Mouse (Mus musculus): Measurements from ENCODE around the gene Nfia. TPM values are rescaled to one million over a fixed set of nuclear protein-coding genes. Genes with fewer than 3 reads are reported as not detected.

Nfia gene
- total RNA-seq, 2 experiments from 2014 or later: 104 to 117 TPM

DNA sequence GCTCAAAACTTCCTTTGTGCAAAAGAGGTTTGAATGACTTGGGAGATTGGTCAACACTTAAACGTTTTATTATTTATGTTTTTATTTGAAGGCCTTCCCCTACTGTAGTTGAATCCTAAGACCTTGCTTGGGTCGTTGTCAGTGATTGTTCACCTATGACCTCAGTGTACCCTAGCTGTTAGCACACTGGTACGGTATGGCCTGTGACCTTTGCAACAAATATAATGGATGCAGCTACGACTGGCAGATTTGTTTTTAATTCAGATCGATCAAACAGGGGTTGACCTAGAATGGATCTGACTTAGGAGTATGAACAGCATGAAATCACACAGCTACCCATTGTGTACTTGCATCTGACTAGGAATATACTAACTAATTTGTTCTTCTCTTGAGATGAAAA lies 266.6 kb downstream of the Nfia start:
- no peak for DNase-seq (ENCODE audit: extremely low spot score in 1 of 2, low spot score in 1 of 2)

DNA sequence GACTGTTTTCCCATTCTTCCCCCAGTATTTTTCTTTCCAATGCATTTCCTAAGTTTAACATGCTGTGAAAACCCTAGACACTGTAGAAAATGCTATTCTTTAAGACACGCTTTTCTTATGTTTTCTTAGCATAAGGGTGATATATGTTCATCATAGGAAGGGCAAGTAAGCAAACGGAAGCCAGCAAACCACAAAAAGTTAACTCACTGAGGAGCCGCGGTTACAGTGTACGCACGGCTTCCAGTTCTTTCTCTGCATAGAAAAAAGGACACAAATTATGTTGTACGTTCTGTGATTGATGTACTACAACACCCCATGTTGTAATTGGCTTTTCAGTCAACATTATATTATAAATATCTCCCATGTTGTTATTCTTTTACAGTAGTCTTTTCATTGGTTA lies 267.6 kb downstream of the Nfia start:
- no peak for DNase-seq (ENCODE audit: extremely low spot score in 1 of 2, low spot score in 1 of 2)

DNA sequence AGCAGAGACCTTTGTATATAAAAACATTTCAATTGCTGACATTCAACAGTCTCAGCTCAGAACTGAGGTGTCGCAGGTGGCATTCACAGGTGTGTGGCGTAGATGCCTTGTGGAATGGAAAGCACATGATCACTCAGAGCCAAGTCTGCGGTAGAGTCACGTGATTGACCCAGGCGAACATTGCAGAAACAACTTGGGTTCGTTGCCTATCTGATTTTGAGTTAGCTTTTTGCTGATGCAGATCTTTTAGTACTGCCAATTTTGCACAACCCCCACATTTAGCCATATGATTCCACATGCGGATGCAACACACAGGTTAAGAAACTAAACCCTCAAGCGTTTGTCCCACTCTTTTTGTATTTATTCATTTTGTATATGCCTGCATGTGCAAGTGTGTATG lies 272.1 kb downstream of the Nfia start:
- DNase-seq (ENCODE audit: extremely low spot score in 1 of 2, low spot score in 1 of 2): no peak

DNA sequence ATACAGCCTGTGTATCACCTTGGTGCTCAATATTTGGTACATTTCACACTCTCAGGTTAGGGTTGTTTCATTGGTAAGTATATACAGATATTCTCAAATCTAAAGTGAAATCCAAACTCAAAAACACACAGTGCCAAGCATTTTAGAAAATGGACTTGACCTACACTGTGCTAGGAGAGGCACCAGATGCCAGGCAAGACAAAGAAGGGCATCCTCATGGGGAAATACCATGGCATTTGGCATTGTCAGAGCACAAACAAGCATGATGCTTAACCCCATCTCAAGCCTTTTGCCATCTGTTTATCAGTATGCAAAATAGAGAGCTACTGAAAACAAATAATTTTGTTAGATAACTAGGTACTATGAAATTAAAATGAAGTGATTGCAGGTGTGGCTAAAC lies 274.8 kb downstream of the Nfia start:
- DNase-seq (ENCODE audit: extremely low spot score in 1 of 2, low spot score in 1 of 2): no peak

DNA sequence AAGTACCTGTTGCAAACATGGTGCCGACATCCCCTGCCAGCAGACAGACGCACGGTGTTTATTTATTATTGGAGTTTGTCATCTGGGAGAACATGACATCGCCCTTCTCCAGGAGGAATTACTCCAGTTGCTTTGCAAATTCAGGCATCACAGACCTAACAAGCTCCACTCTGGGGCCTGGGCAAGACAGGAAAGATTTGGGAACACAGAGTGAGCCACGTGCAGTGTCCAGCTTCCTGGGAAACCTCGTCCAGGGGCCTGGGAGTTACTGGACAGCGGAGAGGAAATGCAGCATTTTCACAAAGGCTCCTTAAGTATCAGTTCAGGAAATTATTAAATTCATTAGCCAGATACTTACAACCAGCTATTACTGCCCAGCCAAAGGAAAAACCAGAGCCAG lies 277.1 kb downstream of the Nfia start:
- no peak for DNase-seq (ENCODE audit: extremely low spot score in 1 of 2, low spot score in 1 of 2)

DNA sequence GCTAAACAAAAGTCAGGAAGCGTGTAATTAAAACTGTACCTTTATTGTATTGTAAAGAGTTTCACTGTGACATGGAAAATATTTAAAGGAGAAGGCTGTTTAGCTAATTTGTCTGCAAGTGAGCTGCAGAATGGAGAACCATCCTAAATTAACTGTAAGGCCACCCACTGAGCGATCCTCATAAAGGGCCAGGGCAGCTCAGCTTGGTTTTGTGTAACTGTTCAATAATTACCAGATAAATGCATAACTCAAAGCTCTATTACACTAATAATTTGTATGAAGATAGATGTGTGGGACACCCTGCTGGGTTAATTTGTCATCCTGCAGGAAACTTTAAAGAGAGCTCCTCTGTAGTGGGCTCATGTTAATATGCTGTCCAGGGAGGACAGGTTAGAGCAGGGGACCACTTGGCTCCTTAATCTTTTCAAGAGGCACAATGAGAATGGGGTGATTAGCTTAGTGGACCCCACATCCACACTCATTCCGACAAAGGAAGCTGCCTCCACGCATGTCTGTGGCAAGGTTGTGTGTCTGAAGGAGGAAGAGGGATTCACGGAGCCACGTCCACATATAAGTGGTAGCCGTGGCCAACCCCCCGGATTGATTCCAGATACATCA lies 277.6 kb downstream of the Nfia start:
- DNase-seq (ENCODE audit: extremely low spot score in 1 of 2, low spot score in 1 of 2): no peak

DNA sequence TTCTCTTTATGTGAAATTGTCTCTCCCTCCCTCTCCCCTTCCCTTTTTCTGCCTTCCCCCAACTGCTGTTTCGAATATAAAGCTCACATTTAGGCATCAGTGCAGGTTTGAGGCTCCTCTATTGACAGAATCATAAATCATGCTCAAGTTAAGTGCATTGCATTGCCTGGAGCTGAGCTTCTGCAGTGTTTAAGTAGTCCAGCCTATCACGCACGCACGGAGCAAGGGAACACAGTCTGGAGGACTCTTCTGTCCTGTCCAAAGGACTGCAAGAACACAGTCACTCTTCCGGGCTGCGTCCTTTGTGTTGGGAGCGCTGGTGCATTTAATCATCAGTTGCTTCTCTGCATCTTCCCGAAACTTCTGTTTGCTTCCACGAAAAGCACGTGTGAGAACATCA lies 278.2 kb downstream of the Nfia start:
- DNase-seq (ENCODE audit: extremely low spot score in 1 of 2, low spot score in 1 of 2): no peak

DNA sequence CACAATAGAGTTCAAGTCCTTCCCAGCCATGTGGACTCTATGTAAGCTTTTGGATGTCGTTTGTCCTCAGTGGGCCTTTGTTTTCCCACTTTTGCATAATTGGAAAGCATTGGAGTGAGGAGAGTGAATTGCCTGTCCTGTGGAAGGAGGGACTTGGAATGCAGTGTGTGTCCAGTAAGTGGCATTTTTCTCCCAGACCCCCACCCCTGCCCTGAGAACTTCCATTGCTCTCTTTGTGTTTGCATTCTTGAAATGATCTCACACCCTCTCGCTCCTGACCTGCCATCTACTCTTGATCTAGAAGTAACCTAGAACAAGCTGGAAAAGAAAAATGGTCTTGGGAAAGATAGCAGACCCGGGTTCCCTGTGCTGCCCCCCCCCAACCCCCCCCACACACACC lies 278.8 kb downstream of the Nfia start:
- no peak for DNase-seq (ENCODE audit: extremely low spot score in 1 of 2, low spot score in 1 of 2)

DNA sequence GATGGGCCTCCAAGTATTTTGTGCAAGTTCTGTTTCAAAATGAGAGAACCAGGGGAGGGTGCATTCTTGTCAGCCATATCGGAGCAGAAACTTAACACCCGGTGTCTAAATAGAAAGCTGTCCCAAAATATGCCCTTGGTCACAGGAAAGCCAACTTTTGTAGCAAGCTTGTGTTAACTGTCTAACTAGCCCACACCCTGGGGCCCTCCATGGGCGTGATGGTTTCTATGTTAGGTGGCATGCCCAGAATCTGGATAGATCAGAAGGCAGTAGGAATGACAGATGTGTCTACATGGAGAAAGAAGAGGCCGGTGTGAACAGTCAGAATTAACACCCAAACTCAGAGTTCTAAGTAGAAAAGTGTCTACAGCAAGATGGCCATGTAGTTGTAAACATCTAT lies 282.5 kb downstream of the Nfia start:
- DNase-seq (ENCODE audit: extremely low spot score in 1 of 2, low spot score in 1 of 2): peak in 1 of 2 experiments; percentile 15

DNA sequence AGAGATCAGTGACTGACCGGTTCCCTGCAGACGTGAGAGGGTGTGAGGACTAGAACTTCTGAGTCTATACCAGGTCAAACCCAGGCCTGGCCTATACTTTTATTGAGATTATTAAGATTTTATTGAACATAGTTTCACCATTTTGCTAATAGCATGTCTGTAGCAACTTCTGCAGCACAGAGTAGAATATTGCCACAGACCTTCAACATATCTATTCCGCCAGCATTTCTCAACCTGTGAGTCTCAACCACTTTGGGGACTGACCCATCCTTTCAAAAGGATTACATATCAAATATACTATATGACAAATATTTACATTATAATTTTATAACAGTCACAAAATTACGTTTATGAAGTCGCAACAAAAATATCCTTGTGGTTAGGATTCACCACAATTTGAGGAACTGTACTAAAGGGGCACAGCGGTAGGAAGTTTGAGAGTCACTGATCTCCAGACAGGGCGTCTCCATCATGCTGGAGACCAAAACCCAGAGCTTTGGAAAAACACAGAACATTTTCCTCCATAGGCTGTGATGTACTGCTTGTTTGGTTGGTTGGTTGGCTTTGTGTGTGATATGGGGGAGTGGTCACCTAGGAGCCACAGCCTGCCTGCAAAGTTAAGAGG lies 284.0 kb downstream of the Nfia start:
- no peak for DNase-seq (ENCODE audit: extremely low spot score in 1 of 2, low spot score in 1 of 2)

DNA sequence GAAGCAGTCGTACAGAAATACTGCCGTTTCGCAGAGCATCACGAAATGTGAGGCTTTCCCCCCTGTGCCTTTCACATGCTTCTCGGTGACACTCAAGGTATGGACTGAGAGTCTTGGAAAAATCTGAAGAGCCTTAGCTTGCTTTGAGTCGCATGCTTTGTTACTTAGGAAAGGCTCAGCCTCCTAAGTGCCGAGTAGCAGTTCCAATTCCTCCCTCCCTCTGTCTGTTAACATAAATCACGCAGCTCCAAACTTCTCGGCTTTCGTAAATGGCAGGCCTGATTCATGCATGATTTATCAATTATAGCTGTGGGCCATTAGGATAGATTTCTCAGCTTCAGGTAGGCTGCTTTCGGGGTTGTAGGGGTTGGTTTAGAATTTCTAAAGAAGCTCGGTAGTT lies 284.7 kb downstream of the Nfia start:
- no peak for DNase-seq (ENCODE audit: extremely low spot score in 1 of 2, low spot score in 1 of 2)

DNA sequence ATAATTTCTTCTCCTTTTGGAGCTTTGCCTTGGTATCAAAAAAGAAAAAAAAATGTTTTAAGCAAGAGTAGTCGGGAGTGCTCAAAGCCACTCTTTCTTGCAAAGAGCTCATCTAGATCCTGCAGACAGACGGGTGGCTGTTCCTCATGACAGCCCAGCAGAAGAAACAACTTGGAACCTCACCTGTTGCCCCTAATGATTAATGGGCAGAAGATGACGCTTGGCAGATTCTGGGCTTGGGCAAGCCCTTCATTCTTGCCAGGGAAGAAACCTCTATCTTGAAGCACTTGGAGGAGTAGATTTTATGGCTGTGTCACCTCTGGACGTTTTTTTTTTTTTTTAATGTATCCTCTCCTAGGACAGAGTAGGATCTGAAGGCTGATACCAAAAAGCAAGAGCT lies 285.2 kb downstream of the Nfia start:
- DNase-seq (ENCODE audit: extremely low spot score in 1 of 2, low spot score in 1 of 2): no peak

DNA sequence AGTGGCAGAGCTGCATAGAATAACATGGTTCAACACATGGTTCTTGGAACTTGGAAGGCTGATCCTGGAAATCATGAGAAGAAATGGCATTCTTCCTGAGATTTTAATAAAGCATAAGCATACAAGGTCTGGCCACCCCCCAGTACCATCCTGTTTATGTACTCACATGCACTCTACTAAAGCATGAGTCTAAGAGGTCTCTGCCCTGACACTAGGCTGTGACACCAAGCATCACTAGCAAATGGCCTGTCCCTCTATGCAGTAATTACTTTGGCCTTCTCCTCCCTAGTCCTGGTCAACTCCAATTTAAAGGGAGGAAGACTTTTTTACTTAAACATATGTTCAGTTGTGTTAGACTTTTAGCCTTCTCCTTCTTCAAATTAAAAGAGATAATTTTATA lies 285.6 kb downstream of the Nfia start:
- no peak for DNase-seq (ENCODE audit: extremely low spot score in 1 of 2, low spot score in 1 of 2)

DNA sequence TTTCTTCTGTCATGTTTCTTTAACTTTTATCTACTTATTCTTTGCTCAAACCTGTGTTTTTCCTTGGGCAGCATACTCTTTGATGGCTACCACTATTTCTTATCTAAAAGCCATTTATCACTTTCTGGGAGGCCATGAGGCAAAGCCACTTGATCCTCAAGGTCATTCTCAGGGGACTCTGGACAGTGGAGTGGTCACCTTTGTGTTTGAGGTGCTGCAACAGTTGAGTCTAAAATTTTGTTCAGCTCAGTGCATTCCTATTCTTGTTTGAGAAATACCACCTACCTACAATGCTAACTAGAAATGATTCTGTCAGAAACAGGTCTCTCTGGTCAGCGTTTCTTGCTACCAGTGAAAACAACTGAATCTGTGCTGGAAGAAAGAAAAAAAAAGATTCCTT lies 288.1 kb downstream of the Nfia start:
- DNase-seq (ENCODE audit: extremely low spot score in 1 of 2, low spot score in 1 of 2): no peak

DNA sequence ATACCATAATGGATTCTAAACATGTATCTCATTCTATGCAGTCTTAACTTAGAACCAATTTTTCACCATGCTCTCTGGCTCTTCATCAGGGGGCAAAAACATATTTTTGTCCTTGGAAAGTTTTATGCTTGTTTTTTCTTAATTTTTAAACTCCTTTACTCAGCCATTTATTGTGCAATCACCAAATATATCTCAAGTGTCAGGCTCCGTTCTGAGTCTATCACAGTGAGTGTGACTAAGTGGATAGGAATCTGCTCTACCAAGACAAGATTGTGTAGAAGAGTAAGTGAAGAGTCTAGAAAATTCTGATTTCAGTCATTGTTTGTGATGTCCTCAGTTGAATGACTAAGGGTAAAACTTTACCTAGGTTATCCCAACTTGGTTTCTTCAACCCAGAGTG lies 288.6 kb downstream of the Nfia start:
- no peak for DNase-seq (ENCODE audit: extremely low spot score in 1 of 2, low spot score in 1 of 2)

DNA sequence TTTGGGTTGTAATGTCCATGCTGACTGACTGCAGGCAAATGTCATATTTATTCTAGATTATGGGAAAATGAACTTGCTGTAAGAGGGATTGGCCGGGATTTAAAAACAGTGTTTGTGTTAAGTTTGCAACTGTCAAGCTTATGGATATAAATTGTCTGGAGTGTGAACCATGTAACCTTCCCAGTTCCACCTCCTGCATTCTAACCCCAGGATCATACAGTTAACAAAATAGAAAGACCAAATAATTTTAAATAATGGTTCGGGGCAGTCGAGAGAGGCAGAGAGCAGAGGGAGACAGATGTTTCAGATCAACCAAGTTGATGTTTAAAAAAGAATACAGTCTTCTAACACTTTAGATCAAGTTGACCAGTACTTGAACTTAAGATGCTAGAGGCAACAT lies 290.7 kb downstream of the Nfia start:
- DNase-seq (ENCODE audit: extremely low spot score in 1 of 2, low spot score in 1 of 2): no peak

DNA sequence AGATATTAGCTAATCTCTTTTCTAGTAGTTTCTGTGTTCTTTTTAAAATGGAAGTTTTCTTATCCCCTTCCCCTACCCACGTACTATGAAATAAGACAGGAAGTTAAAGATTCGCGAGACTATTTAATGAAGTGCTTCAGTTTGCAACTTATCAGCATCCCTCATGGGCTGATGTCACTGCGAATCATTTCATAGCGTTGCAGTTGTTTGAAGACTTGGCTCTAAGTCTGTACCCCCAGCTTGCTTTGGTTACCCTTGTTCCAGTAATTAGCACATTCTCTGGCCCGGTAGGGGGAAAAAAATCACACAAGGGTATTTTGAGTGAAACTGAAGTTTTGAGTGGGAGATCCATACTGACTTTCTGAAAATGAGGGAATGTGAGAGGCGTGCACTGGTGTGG lies 303.6 kb downstream of the Nfia start:
- no peak for DNase-seq (ENCODE audit: extremely low spot score in 1 of 2, low spot score in 1 of 2)

DNA sequence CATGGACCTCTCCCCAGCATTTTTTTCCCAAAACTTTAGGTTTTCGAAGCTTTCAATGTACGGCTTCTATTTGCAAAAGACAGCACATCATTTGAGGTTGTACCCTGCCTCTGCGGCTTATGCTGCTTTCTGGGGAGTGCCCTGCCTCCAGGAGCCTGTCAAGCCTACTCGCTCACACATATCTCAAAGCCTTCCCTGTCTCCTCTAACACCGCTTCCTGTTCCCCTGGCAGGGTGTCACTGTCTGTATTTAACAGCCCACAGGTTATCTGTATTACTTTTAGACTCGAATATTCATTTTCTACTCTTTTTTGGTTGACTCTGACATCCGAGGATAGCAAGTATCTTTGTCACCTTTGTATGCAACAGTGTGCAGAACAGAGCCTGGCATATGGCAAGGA lies 304.1 kb downstream of the Nfia start:
- DNase-seq (ENCODE audit: extremely low spot score in 1 of 2, low spot score in 1 of 2): no peak

DNA sequence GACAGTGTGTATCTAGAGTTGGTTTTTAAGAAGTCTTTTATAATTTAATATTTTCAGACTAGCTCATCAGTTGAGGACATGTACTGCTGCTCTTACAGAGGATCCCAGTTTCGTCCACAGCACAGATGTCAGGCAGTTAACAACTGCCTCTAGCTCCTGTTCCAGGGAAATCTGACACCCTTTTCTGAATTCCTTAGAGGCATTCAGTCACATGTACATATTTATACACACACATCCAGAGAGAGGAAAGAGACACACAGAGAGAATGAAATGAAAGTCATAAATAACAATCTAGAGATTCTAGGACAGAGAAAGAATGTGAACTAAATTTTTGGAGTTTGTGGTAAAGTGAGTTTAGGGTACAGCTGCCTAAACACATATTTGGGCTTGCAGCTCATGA lies 308.1 kb downstream of the Nfia start:
- DNase-seq (ENCODE audit: extremely low spot score in 1 of 2, low spot score in 1 of 2): no peak

DNA sequence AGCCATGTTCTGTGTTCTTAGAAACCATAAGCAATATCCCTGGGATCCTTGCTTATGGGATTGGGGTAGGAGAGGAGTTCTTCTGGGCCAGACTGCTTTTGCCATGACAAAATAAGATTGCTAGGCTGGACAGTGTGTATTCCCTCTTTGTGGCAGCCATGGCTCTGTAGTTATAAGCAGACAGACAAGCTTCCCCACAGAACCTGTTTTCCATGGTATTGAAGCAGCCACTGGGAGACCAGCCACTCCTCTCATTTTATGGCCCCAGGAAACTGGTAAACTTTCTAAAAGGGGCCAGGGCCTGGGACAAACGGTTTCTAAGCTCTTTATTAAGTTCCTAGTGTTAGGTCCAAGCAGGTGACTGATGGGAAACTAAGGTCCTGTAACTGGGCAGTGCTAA lies 309.4 kb downstream of the Nfia start:
- DNase-seq (ENCODE audit: extremely low spot score in 1 of 2, low spot score in 1 of 2): no peak

DNA sequence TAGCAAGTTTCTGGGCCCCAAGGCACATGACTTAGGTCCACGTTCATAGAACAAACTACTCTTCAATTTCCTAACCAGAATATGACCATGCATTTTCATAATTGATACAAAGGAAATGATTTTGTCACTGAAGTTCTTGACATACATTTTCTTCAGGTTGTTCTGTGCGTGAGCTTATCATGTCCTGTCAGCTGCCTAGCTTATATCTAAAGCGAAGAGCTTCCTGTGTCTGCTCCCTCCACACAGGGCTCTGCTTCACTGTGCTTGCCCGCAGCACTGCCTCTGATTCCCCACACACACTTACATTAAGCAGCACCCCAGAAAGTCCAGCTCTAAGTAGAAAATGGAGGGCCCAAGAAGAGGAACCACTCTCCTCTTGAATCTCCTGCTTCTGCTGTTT lies 310.0 kb downstream of the Nfia start:
- no peak for DNase-seq (ENCODE audit: extremely low spot score in 1 of 2, low spot score in 1 of 2)

DNA sequence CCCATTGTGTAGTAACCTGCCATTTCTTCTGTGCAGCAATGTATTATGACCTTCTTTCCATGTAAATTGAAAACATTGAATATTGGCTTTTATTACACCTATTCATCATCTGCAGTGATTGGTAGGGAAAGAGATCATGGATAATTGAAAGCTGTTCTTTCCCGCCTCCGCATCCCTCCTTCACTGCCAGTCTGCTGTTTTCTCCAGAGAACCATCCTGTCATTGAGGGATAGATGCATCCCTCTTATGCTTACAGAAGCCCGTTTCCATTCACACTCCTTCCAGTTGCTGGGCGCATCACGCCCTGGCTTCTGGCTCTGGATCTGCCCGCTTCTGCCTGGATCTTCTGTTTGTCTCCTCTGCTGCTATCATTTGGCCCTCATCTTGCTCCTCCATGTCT lies 312.5 kb downstream of the Nfia start:
- no peak for DNase-seq (ENCODE audit: extremely low spot score in 1 of 2, low spot score in 1 of 2)

DNA sequence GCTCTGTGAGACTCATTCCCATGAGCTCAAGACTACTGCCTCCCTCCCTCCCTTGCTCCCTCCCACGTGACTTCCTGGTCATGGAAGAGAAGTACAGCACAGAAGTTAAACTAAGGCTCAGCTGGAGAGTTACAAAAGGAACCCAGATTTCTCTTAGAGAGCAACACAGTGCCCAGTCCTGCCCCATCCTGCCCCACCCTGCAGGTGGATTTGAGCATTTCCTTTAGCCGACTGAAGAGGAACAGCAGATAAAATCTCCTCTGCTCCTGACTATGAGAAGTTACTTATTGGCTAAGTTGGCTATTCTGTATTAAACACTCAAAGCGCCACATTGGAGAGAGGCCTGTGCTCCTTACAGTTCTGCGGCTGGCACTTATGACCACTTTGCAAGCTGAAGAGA lies 314.4 kb downstream of the Nfia start:
- no peak for DNase-seq (ENCODE audit: extremely low spot score in 1 of 2, low spot score in 1 of 2)

Data from layer of hippocampus, postnatal 25 days (tissue).